Mouse (Mus musculus): ENCODE results near the gene Usp22. TPM values are rescaled to one million over a fixed set of nuclear protein-coding genes. Genes with fewer than 3 reads are reported as not detected.
A peak's percentile ranks its signal among the peaks of the same experiment; 100 is the strongest.

Usp22 gene
- polyA plus RNA-seq, 1 experiment from 2014 or later, result 105 TPM

- WGBS, result 66% methylated on average over 3 of the region's 3 CpGs
- Histone ChIP-seq H3K27ac (no peak overlapping the region), H3K9me3 (no peaks in the 10 kb centered on the region), H3K27me3 (ENCODE audit: insufficient read depth, poor library complexity, severe bottlenecking) (0 out of 2 replicates have a peak, but pooled peaks cover 1% of the 10 kb centered on the region), H3K36me3 (no peaks in the 10 kb centered on the region), H3K4me1 (no peaks in the 10 kb centered on the region), H3K4me3 (no peak overlapping the region)
- no peak for DNase-seq (ENCODE audit: low spot score)
Measured at GRCm38 (mm10) chr11:61123886-61124285, 51.0 kb downstream of the Usp22 start.

DNA sequence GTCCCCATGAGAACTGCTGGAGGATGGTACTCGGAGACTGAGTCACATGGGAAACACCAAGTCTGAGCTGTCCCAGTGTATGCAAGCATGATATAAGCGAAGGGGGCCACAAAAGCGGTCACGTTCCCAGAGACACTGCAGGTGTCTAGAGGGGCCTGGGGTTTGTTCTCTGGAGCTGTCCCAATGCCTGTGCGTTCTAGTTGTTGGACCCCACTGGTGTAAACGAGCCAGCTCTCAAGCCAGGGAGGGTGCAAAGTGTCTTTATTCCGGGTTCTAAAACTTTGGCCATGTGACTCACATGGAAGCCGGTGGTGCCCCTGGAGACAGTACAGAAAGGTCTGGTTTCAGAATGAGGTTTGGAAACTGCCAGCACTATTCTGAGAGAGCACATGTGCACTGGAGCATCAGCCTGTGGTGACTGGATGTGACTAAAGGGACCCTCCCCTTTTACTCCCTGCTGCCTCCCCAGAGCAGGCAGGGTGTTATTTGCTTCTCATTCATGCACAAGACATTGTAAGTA lies 52.0 kb downstream of the Usp22 start:
- no peak for DNase-seq (ENCODE audit: low spot score)
- no peaks in the 10 kb centered on the region for H3K4me1 ChIP-seq
- no peak overlapping the region for H3K4me3 ChIP-seq
- no peaks in the 10 kb centered on the region for H3K36me3 ChIP-seq
- 81% methylated on average over 8 of the region's 8 CpGs for WGBS
- no peaks in the 10 kb centered on the region for H3K27me3 ChIP-seq (ENCODE audit: insufficient read depth, poor library complexity, severe bottlenecking)
- H3K9me3 ChIP-seq, result 0 out of 2 replicates have a peak, but pooled peaks cover 2% of the 10 kb centered on the region
- no peak overlapping the region for H3K27ac ChIP-seq

- H3K4me1 ChIP-seq, result no peaks in the 10 kb centered on the region
- 0 out of 2 replicates have a peak, but pooled peaks cover 2% of the 10 kb centered on the region for H3K9me3 ChIP-seq
- H3K36me3 ChIP-seq, result no peaks in the 10 kb centered on the region
- no peaks in the 10 kb centered on the region for H3K27me3 ChIP-seq (ENCODE audit: insufficient read depth, poor library complexity, severe bottlenecking)
- H3K4me3 ChIP-seq, result no peak overlapping the region
- WGBS, result 85% methylated on average over 9 of the region's 9 CpGs
- H3K27ac ChIP-seq, result no peak overlapping the region
- no peak for DNase-seq (ENCODE audit: low spot score)
Measured at GRCm38 (mm10) chr11:61122283-61122768, 52.5 kb downstream of the Usp22 start.

DNA sequence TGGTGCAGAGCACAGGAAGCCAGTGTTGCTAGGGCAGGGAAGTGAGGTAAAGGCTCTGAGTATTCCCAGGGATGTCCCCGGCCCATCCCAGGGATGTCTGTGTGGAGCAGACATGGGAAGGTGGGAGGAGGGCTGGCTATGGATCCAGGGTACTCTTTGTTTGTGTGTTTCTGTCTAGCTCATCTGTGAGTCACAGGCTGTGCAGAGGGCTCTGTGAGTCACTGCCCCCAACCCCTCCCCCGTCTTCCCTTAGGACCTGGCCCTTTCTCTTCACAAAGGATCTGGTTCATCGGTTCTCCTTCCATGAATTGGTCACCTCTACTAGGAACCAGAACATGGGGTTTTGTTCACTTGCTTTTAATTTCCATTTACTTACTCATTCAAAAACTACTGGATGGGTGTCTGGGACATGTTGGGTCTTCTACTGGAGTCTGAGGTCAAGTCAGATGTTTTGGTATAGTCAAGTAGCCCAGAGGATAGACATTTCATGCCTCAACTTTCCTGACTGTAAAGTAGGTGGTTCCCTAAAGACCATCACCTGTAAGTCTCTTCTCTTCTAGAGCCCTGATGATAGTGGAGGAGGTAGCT lies 54.8 kb downstream of the Usp22 start:
- Histone ChIP-seq H3K27ac (no peak overlapping the region), H3K4me1 (0 out of 2 replicates have a peak, but pooled peaks cover 9% of the 10 kb centered on the region), H3K9me3 (0 out of 2 replicates have a peak, but pooled peaks cover 2% of the 10 kb centered on the region), H3K27me3 (ENCODE audit: insufficient read depth, poor library complexity, severe bottlenecking) (no peaks in the 10 kb centered on the region), H3K36me3 (no peaks in the 10 kb centered on the region), H3K4me3 (no peak overlapping the region)
- no peak for DNase-seq (ENCODE audit: low spot score)
- 76% methylated on average over 3 of the region's 3 CpGs for whole genome bisulfite sequencing

DNA sequence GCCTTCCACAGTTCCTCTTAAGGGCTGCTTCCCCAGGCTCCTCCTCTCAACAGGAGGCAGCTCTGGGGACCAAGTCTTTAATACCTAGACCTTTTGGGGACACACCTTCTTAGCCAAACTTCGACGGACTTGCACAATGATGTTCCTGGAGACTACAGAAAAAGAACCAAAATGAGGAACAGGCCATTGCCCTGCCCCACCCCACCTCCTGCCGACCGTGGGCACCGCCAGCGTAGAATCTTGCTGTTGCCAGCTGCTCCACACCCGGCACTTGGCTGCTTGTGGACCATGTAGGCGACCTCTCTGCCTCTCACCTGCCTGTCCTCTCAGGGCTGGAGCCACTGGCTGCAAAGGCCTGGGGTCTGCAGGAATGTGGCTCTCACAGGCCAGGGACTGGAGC lies 58.6 kb downstream of the Usp22 start:
- DNase-seq (ENCODE audit: low spot score), result peak; percentile 73
- H3K4me1 ChIP-seq, result 0 out of 2 replicates have a peak, but pooled peaks cover 9% of the 10 kb centered on the region
- no peak overlapping the region for H3K27ac ChIP-seq
- no peaks in the 10 kb centered on the region for H3K36me3 ChIP-seq
- WGBS, result 56% methylated on average over 8 of the region's 8 CpGs
- H3K4me3 ChIP-seq, result no peak overlapping the region
- H3K27me3 ChIP-seq (ENCODE audit: insufficient read depth, poor library complexity, severe bottlenecking), result peaks cover 12% of the 10 kb centered on the region; the same call in 1 of the 2 replicates
- 0 out of 2 replicates have a peak, but pooled peaks cover 2% of the 10 kb centered on the region for H3K9me3 ChIP-seq

- WGBS, result 78% methylated on average over 8 of the region's 8 CpGs
- peak; percentile 58 for DNase-seq (ENCODE audit: low spot score)
Measured at GRCm38 (mm10) chr11:61112323-61112995, 62.4 kb downstream of the Usp22 start.

DNA sequence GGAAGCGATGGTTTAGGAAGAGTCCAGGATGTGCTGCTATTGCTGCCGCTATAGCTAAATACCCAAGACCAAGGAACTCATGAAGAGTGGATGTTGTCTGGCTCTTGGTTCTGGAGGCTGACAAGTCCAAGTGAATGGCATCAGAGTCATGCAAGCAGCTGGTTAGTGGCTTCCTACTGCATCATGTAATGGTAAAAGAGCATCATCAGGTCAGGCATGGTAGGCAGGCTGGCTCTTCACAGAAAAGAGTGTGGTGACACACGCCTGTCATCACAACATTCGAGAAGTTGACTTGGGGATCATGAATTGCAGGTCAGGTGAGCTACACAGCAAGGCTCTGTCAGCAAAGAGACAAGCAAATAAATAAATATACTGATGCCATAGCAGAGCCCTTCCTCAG lies 63.4 kb downstream of the Usp22 start:
- 87% methylated on average over 4 of the region's 4 CpGs for WGBS
- Histone ChIP-seq H3K4me1 (0 out of 2 replicates have a peak, but pooled peaks cover 11% of the 10 kb centered on the region), H3K36me3 (no peaks in the 10 kb centered on the region), H3K27me3 (ENCODE audit: insufficient read depth, poor library complexity, severe bottlenecking) (peaks cover 12% of the 10 kb centered on the region), H3K4me3 (no peak overlapping the region), H3K9me3 (no peaks in the 10 kb centered on the region), H3K27ac (no peak overlapping the region)
- peak; percentile 53 for DNase-seq (ENCODE audit: low spot score)

More at GRCm38 (mm10) chr11:61112323-61112995, 62.4 kb downstream of the Usp22 start:
- H3K36me3 ChIP-seq, result no peaks in the 10 kb centered on the region
- H3K27me3 ChIP-seq (ENCODE audit: insufficient read depth, poor library complexity, severe bottlenecking), result peaks cover 12% of the 10 kb centered on the region; the same call in 1 of the 2 replicates
- no peak overlapping the region for H3K27ac ChIP-seq
- H3K4me1 ChIP-seq, result 0 out of 2 replicates have a peak, but pooled peaks cover 12% of the 10 kb centered on the region
- H3K9me3 ChIP-seq, result no peaks in the 10 kb centered on the region
- H3K4me3 ChIP-seq, result no peak overlapping the region

DNA sequence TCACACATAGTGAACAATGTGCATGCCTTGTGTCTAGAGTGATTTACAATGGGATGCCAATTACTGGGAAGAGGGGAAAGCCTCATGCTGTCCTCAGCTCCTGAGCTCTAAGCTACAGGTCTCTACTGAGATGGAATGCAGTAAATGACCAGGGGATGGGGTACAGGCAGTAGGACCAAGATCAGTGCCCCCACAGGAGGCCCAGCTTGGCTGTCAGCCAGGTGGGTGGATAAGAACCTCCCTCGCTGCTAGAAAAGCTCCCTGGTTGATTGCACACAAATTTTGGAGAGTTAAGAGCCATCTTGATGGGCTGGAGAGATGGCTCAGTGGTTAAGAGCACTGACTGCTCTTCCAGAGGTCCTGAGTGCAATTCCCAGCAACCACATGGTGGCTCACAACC lies 63.9 kb downstream of the Usp22 start:
- Histone ChIP-seq H3K27me3 (ENCODE audit: insufficient read depth, poor library complexity, severe bottlenecking) (peaks cover 12% of the 10 kb centered on the region), H3K36me3 (no peaks in the 10 kb centered on the region), H3K4me1 (0 out of 2 replicates have a peak, but pooled peaks cover 6% of the 10 kb centered on the region), H3K9me3 (no peaks in the 10 kb centered on the region), H3K27ac (no peak overlapping the region), H3K4me3 (no peak overlapping the region)
- 52% methylated on average over 1 of the region's 1 CpGs for WGBS
- peak; percentile 65 for DNase-seq (ENCODE audit: low spot score)

- Histone ChIP-seq H3K27me3 (ENCODE audit: insufficient read depth, poor library complexity, severe bottlenecking) (peaks cover 16% of the 10 kb centered on the region), H3K27ac (no peak overlapping the region), H3K4me3 (no peak overlapping the region), H3K4me1 (0 out of 2 replicates have a peak, but pooled peaks cover 3% of the 10 kb centered on the region), H3K9me3 (no peaks in the 10 kb centered on the region), H3K36me3 (no peaks in the 10 kb centered on the region)
- 73% methylated on average over 10 of the region's 10 CpGs for WGBS
- DNase-seq (ENCODE audit: low spot score), result peak; percentile 66
Measured at GRCm38 (mm10) chr11:61110113-61110512, 64.7 kb downstream of the Usp22 start.

DNA sequence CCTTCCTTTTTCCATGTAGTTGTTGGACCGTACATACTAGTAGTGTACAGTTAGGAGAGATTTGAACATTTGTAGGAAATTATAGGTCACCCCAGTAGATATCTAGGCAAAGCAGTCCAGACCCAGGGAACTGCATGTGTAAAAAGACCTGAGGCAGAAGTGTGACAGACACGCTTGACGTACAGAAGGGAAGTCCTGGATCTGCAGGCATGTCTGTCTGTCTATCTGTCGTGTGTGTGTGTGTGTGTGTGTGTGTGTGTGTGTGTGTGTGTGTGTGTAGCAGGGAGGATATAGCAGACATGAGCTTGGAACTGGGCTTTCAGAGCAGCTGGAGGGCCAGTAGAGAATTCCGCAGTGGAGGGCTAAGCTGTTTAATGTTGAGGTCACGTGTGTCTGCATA lies 65.1 kb downstream of the Usp22 start:
- no peak overlapping the region for H3K4me3 ChIP-seq
- H3K27me3 ChIP-seq (ENCODE audit: insufficient read depth, poor library complexity, severe bottlenecking), result peaks cover 20% of the 10 kb centered on the region
- 75% methylated on average over 6 of the region's 6 CpGs for WGBS
- no peaks in the 10 kb centered on the region for H3K9me3 ChIP-seq
- 0 out of 2 replicates have a peak, but pooled peaks cover 3% of the 10 kb centered on the region for H3K4me1 ChIP-seq
- no peaks in the 10 kb centered on the region for H3K36me3 ChIP-seq
- DNase-seq (ENCODE audit: low spot score), result no peak
- H3K27ac ChIP-seq, result no peak overlapping the region

GRCm38 (mm10) chr11:61108911-61109361 lies 65.9 kb downstream of the Usp22 start:
- H3K27me3 ChIP-seq (ENCODE audit: insufficient read depth, poor library complexity, severe bottlenecking), result peaks cover 22% of the 10 kb centered on the region
- DNase-seq (ENCODE audit: low spot score), result peak; percentile 70
- no peak overlapping the region for H3K27ac ChIP-seq
- 77% methylated on average over 12 of the region's 12 CpGs for WGBS
- H3K4me3 ChIP-seq, result no peak overlapping the region
- H3K9me3 ChIP-seq, result no peaks in the 10 kb centered on the region
- 0 out of 2 replicates have a peak, but pooled peaks cover 3% of the 10 kb centered on the region for H3K4me1 ChIP-seq
- no peaks in the 10 kb centered on the region for H3K36me3 ChIP-seq

DNA sequence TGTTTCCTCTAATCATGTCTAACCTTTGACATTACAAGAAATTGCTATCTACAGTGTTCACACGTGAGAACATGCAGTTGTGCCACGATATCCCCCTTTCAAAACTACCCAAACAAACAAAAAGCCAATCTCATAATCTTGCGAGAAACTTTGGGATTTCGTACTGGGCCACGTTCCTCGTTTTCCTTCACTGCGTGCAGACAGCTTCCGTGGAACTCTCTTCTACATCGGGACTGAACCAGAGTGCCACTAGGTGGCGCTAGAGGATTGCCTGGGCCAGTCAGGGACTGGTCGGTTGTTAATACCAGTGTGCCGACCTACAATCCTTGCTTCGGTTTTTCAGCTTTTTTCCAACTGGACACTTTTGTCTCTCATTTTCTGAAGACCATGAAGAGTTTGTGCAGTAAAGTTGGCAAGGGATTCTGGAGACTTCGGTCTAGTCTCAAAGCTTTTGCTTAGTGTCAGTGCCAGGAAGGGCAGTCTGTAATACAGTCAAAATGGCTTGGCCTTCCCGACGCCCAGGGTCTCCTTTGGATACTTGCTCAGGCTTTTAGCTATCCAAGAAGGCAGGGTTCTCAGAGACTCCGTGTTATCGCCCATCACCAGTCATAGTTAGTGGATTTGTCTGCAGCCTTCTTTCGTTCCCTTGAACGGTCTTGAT lies 70.5 kb downstream of the Usp22 start:
- no peak overlapping the region for H3K4me3 ChIP-seq
- DNase-seq (ENCODE audit: low spot score), result peak; percentile 90
- H3K27ac ChIP-seq, result no peak overlapping the region
- H3K36me3 ChIP-seq, result no peaks in the 10 kb centered on the region
- 19% methylated on average over 20 of the region's 20 CpGs for WGBS
- 0 out of 2 replicates have a peak, but pooled peaks cover 5% of the 10 kb centered on the region for H3K4me1 ChIP-seq
- no peaks in the 10 kb centered on the region for H3K9me3 ChIP-seq
- peaks cover 10% of the 10 kb centered on the region for H3K27me3 ChIP-seq (ENCODE audit: insufficient read depth, poor library complexity, severe bottlenecking)

All from heart, embryonic 10.5 days (tissue).